Mouse (Mus musculus): ENCODE measurements around the gene Tmem128.

Tmem128 gene

GRCm38 (mm10) chr5:38260107-38260682, at the start of gene Tmem128:
Gene Tmem128, plus strand, starts transcription at chr5:38260185.
- DNase-seq (ENCODE audit: low spot score): no peak

GRCm38 (mm10) chr5:38211691-38212090, 48.3 kb upstream of the Tmem128 start:
- DNase-seq (ENCODE audit: low spot score): no peak

DNA sequence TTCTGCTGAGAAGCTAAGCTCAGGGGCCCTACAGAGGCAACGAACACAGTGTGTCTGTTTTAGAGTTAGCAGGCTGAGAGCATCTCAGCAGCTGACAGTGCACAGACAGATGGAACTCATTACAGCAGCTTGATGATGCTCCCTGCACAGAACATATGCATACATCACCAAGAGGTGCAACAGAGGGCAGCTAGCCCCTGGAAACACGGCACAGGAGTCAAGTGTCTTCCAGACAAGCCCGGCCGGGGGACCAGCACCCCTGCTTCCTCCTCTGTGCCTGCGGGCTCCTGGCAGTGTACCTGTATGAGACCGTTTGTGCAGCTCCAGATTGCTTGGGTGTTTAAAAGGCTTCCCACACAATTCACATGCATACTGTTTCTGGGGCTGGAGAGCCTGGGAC, 47.0 kb upstream of the Tmem128 start:
- DNase-seq (ENCODE audit: low spot score): no peak

GRCm38 (mm10) chr5:38219771-38220307, 40.1 kb upstream of the Tmem128 start:
- DNase-seq (ENCODE audit: low spot score): no peak

DNA sequence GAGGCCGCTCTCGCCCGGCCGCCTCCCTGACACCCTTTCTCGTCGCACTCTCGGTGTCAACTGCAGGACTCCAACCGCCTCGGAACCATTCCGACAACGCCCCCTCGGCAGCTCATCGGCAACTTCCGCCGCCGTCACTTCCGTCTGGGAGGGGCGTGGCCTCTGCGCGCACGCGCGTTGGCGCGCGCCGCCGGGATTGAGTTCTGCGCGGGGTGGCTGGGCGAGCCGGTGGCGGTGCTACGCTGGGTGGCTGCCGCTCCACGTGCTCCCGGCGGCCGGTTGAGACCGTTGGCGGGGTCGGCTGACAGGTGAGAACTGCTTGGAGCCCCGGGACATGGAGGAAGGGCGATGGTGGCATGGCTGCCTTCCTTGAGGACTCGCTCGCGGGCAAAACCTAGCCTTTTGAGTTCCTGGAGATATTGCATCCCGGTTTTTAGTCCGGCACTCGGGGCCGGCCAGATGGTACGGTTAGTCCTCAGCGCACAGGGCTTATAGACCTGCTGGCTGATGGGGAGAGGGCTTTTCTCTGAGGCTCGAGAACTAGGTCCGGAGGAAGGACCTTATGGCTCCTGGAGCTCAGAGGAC, 39.6 kb upstream of the Tmem128 start, which contains the start of the genes Zbtb49 and Lyar:
Gene Zbtb49, minus strand, starts transcription at position 130 of the 585 bp plus-strand sequence.
Gene Lyar, plus strand, starts transcription at position 143 of the 585 bp plus-strand sequence.
- peak; percentile 87 for DNase-seq (ENCODE audit: low spot score)

GRCm38 (mm10) chr5:38235422-38235821, 24.6 kb upstream of the Tmem128 start:
- DNase-seq (ENCODE audit: low spot score): no peak

DNA sequence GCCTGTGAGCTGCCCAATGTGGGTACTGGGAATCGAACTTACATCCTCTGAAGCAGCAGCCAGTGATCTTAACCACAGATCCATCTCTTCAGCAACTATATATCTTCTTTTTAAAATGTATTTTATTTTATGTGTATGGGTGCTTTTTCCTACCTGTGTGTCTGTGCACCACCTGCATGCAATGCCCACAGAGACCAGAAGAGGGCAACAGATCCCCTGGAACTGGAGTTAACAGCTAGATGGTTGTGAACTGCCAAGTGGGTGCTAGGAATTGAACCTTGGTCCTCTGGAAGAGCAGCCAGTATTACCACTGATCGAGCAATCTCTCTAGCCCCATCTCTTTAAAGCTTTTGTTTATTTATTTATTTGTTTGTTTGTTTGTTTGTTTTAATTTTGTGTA, 23.4 kb upstream of the Tmem128 start:
- DNase-seq (ENCODE audit: low spot score): no peak

GRCm38 (mm10) chr5:38240727-38241472, 19.1 kb upstream of the Tmem128 start:
- DNase-seq (ENCODE audit: low spot score): no peak

DNA sequence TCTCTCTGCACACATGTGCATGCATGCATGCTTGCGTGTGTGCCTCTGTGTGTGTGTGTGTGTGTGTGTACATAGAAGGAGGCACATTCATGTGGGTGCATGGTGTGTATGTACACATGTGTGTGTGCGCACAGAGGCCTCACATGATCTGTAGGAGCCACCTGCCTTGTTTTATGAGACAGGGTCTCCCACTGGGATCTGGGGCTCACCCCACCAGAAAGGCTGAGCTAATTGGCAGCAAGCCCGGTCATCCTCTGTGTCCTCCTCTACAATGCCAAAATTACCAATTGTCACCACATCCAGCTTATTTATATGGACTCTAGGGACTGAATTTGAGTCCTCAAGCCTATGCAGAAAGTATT, 18.5 kb upstream of the Tmem128 start:
- DNase-seq (ENCODE audit: low spot score): no peak

DNA sequence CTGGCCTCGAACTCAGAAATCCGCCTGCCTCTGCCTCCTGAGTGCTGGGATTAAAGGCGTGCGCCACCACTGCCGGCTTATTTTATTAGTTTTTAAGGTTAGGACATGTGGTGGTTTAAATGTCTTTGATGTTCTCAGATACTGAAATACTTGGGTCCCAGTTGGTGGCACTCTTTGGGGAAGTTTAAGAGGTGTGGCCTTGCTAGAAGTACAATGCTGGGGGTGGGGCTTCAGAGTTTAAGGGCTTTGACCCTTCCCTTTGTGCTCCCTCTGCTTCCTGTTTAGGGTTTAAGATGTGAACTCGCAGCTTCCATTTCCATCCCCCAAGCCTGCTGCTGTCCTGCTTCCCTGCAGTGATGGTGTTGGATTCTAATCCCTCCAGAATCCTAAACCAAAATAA, 18.0 kb upstream of the Tmem128 start:
- no peak for DNase-seq (ENCODE audit: low spot score)

GRCm38 (mm10) chr5:38255195-38255594, 4.8 kb upstream of the Tmem128 start:
- no peak for DNase-seq (ENCODE audit: low spot score)

GRCm38 (mm10) chr5:38255644-38256043, 4.3 kb upstream of the Tmem128 start:
- DNase-seq (ENCODE audit: low spot score): no peak

DNA sequence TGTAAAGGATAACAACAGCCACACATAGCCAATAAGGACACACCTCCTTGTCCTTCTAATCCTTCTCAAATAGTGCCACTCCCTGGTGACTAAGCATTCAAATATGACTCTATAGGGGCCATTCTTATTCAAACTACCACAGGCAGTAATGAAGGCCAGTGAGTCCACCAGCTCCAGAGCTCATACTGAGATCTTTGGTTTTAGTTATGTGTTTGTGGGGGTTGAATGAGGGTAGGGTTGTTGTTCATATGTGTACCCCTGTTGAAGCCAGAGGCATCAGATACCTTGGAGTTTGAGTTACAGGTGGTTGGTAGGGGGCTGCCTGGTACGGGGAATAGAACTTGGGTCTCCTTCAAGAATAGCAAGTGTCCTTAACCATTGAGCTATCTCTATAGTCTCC, 3.4 kb upstream of the Tmem128 start:
- no peak for DNase-seq (ENCODE audit: low spot score)

- no peak for DNase-seq (ENCODE audit: low spot score)
Observed at GRCm38 (mm10) chr5:38258034-38258772, 1.8 kb upstream of the Tmem128 start.

DNA sequence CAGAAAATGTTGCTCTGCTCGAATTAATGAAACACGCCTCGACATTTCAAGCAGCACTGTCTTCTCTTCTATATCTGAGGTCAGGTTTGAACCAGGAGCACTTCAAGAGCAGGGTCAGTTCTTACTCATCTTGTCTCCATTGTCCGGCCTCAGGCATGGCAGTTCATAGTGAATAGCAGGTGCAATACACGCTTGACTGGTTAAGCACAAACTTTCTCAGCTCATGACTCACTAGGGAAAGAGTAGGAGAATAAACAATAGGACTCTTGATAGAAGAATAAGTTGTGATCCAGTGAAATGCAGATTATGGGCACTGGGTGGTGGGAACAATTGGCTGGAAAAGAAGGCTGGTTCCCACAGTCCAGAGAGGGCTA, 1.2 kb upstream of the Tmem128 start:
- no peak for DNase-seq (ENCODE audit: low spot score)

- DNase-seq (ENCODE audit: low spot score): no peak
Observed at GRCm38 (mm10) chr5:38259455-38260106, 404 bp upstream of the Tmem128 start.

DNA sequence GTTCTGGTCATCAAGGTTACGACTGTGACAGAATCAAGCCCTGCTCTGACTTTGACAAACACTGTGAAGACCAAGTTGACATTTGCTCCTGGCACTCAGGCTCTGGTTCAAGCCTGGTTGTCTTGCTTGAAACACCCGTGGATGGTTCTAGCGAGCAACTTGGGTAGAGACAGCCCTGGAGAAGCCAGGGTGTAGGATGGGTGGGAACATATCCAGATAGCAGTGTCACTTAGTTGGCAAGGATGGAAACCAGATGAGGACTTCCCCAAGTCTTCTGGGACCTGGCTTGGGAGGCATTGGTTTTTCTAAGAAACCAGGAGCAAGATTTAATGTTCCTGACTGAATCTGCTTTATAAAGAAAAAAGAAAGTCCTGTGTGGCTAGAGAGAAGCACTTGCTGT, 11.0 kb downstream of the Tmem128 start:
- no peak for DNase-seq (ENCODE audit: low spot score)

GRCm38 (mm10) chr5:38273831-38274230, 13.8 kb downstream of the Tmem128 start:
- no peak for DNase-seq (ENCODE audit: low spot score)

DNA sequence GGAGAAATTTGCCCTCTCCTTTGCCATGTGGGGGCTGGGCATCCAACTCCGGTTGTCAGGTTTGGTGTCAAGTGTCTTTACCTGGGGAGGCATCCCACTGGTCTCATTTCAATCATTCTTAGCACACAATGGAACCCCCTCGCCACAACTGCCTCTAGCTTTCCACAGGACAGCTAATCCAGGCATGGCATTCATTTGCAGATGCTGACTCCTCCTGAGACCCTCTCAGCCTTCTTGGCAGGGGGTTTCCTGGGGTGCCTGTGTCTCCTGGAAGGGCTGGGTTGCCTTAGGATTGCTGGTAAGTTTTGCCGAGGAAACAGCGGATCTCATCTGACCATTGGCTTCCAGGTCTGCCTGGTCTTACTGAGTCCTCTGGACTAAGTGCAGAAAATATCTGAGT, 15.8 kb downstream of the Tmem128 start, which contains the start of gene Otop1:
Gene Otop1, plus strand, starts transcription at position 202 of the 400 bp plus-strand sequence.
- no peak for DNase-seq (ENCODE audit: low spot score)

DNA sequence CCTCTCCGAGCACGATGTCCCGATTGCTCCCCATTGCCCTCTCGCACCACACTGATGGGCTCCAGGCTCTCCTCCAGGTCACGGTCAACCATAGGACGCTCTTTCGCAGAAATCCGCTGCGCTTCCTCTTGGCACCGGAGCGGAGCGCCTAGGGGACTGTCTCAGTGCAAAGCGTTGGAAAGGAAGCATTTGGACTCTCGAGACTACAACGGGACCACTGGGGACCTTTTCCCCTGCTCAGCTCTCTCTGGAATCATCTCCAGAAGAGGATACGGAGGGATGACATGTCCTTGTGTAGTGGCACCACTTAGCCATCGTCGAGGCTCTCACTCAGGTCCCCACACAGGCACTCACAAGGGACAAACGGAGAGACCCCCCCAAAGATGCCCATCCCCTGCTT, 16.5 kb downstream of the Tmem128 start:
- DNase-seq (ENCODE audit: low spot score): no peak

GRCm38 (mm10) chr5:38277098-38277866, 17.3 kb downstream of the Tmem128 start:
- no peak for DNase-seq (ENCODE audit: low spot score)
